Mouse (Mus musculus): Measurements from ENCODE around the gene Hist1h1d. TPM values are rescaled to one million over a fixed set of nuclear protein-coding genes. Genes with fewer than 3 reads are reported as not detected.

Gene Hist1h1d
- polyA plus RNA-seq, 1 experiment from 2014 or later, result 0.51 TPM

- Histone ChIP-seq H3K27ac (ENCODE audit: low read depth) (peak overlapping the region; percentile 61), H3K4me3 (ENCODE audit: low read depth, low read length) (peak overlapping the region; percentile 52), H3K9ac (replicated peaks) (0 out of 2 replicates have a peak overlapping the region, but pooled peaks have one; percentile 16), H3K4me1 (ENCODE audit: insufficient read depth) (0 out of 2 replicates have a peak, but pooled peaks cover 6% of the 10 kb centered on the region), H3K4me2 (ENCODE audit: low read depth, low read length) (peak overlapping the region; percentile 73), H3K9me3 (ENCODE audit: low read length) (no peaks in the 10 kb centered on the region), H3K27me3 (ENCODE audit: insufficient read depth, low read length) (no peaks in the 10 kb centered on the region), H3K36me3 (replicated peaks; ENCODE audit: insufficient read depth, low read length) (no peaks in the 10 kb centered on the region)
- DNase-seq (no peak), ATAC-seq (peak; percentile 2; the same call in 1 of the 2 replicates)
- TF ChIP-seq EP300 (IDR thresholded peaks at IDR 0.05; ENCODE audit: low read depth), result no peak
- no peak for TF ChIP-seq CTCF (IDR thresholded peaks at IDR 0.05; ENCODE audit: low read depth)
- under 1% methylated on average over 6 of the region's 6 CpGs for WGBS (ENCODE audit: insufficient replicate concordance)
These were observed 34.8 kb upstream of the Hist1h1d start for GRCm38 (mm10) chr13:23518295-23518603.

- H3K36me3 ChIP-seq (replicated peaks; ENCODE audit: insufficient read depth, low read length), result no peaks in the 10 kb centered on the region
- WGBS (ENCODE audit: insufficient replicate concordance), result 0% methylated on average over 6 of the region's 6 CpGs
- H3K4me1 ChIP-seq (ENCODE audit: insufficient read depth), result 0 out of 2 replicates have a peak, but pooled peaks cover 6% of the 10 kb centered on the region
- H3K27me3 ChIP-seq (ENCODE audit: insufficient read depth, low read length), result no peaks in the 10 kb centered on the region
- DNase-seq (peak; percentile 87), ATAC-seq (peak; percentile 49)
- no peak for TF ChIP-seq CTCF (IDR thresholded peaks at IDR 0.05; ENCODE audit: low read depth)
- H3K4me3 ChIP-seq (ENCODE audit: low read depth, low read length), result peak overlapping the region; percentile 52
- H3K4me2 ChIP-seq (ENCODE audit: low read depth, low read length), result peak overlapping the region; percentile 73
- H3K9me3 ChIP-seq (ENCODE audit: low read length), result no peaks in the 10 kb centered on the region
- no peak overlapping the region for H3K9ac ChIP-seq (replicated peaks)
- peak overlapping the region; percentile 53; the same call in 1 of the 2 replicates for H3K27ac ChIP-seq (ENCODE audit: low read depth)
These were observed 34.2 kb upstream of the Hist1h1d start for GRCm38 (mm10) chr13:23518885-23519284.

DNA sequence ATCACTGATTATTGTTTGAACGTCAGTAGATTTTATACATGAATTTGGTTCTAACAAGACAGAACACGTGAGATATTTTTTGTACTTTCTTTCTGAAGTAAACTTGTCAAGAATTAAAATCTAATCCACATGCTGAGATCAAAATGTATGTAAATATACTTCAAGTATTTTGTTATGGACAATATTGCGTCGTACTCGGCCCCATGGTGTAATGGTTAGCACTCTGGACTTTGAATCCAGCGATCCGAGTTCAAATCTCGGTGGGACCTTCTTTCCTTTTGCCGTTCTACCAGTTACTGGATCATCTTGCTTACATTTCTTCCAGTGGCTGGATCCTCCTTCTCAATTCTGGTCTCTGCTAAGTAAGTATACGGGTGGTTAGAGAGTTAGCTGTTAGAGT, 33.6 kb upstream of the Hist1h1d start:
- Histone ChIP-seq H3K9me3 (ENCODE audit: low read length) (no peaks in the 10 kb centered on the region), H3K36me3 (replicated peaks; ENCODE audit: insufficient read depth, low read length) (no peaks in the 10 kb centered on the region), H3K9ac (replicated peaks) (no peak overlapping the region), H3K27me3 (ENCODE audit: insufficient read depth, low read length) (no peaks in the 10 kb centered on the region), H3K4me1 (ENCODE audit: insufficient read depth) (0 out of 2 replicates have a peak, but pooled peaks cover 6% of the 10 kb centered on the region), H3K27ac (ENCODE audit: low read depth) (peak overlapping the region; percentile 53; the same call in 1 of the 2 replicates), H3K4me3 (ENCODE audit: low read depth, low read length) (peak overlapping the region; percentile 52), H3K4me2 (ENCODE audit: low read depth, low read length) (peak overlapping the region; percentile 73)
- WGBS (ENCODE audit: insufficient replicate concordance), result under 1% methylated on average over 10 of the region's 10 CpGs
- peak; percentile 43 for ATAC-seq
- DNase-seq, result peak; percentile 84
- TF ChIP-seq CTCF (IDR thresholded peaks at IDR 0.05; ENCODE audit: low read depth), result no peak
- TF ChIP-seq EP300 (IDR thresholded peaks at IDR 0.05; ENCODE audit: low read depth), result 0 out of 2 replicates have a peak, but pooled peaks have one; percentile 24

- H3K36me3 ChIP-seq (replicated peaks; ENCODE audit: insufficient read depth, low read length), result no peaks in the 10 kb centered on the region
- ATAC-seq, result no peak
- H3K4me3 ChIP-seq (ENCODE audit: low read depth, low read length), result no peak overlapping the region
- DNase-seq, result peak; percentile 81
- H3K4me1 ChIP-seq (ENCODE audit: insufficient read depth), result peaks cover 12% of the 10 kb centered on the region
- TF ChIP-seq CTCF (IDR thresholded peaks at IDR 0.05; ENCODE audit: low read depth) (no peak), EP300 (IDR thresholded peaks at IDR 0.05; ENCODE audit: low read depth) (no peak)
- H3K9ac ChIP-seq (replicated peaks), result no peak overlapping the region
- no peak overlapping the region for H3K27ac ChIP-seq (ENCODE audit: low read depth)
- H3K27me3 ChIP-seq (ENCODE audit: insufficient read depth, low read length), result no peaks in the 10 kb centered on the region
- peak overlapping the region; percentile 45 for H3K4me2 ChIP-seq (ENCODE audit: low read depth, low read length)
- H3K9me3 ChIP-seq (ENCODE audit: low read length), result no peaks in the 10 kb centered on the region
- 2% methylated on average over 14 of the region's 14 CpGs for WGBS (ENCODE audit: insufficient replicate concordance)
These were observed 31.4 kb upstream of the Hist1h1d start for GRCm38 (mm10) chr13:23521703-23522102.

DNA sequence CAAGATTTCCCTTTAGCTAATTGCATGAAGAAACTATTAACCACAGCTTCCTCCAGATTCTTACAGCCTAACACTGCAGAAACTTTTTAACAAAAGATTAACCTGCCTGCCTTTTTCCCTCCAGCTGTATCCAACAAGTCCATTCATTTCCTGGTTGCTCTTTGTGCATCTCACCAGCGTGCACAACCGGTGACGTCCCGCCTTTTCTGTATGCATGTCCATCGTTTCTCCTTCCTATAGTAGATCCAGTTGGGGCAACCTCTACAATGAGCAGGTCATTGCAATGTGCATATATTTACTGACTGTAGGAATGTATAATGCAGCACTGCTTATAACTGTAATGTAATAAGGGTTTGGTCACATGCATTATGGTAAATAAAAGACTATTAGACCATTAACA, 29.1 kb upstream of the Hist1h1d start:
- no peak overlapping the region for H3K9ac ChIP-seq (replicated peaks)
- no peak overlapping the region for H3K4me3 ChIP-seq (ENCODE audit: low read depth, low read length)
- no peak overlapping the region for H3K4me2 ChIP-seq (ENCODE audit: low read depth, low read length)
- no peak overlapping the region for H3K27ac ChIP-seq (ENCODE audit: low read depth)
- 54% methylated on average over 5 of the region's 5 CpGs for WGBS (ENCODE audit: insufficient replicate concordance)
- H3K27me3 ChIP-seq (ENCODE audit: insufficient read depth, low read length), result no peaks in the 10 kb centered on the region
- no peaks in the 10 kb centered on the region for H3K9me3 ChIP-seq (ENCODE audit: low read length)
- no peak for TF ChIP-seq CTCF (IDR thresholded peaks at IDR 0.05; ENCODE audit: low read depth)
- no peak for TF ChIP-seq EP300 (IDR thresholded peaks at IDR 0.05; ENCODE audit: low read depth)
- DNase-seq (no peak), ATAC-seq (no peak)
- no peaks in the 10 kb centered on the region for H3K36me3 ChIP-seq (replicated peaks; ENCODE audit: insufficient read depth, low read length)
- peaks cover 12% of the 10 kb centered on the region for H3K4me1 ChIP-seq (ENCODE audit: insufficient read depth)

- no peaks in the 10 kb centered on the region for H3K27me3 ChIP-seq (ENCODE audit: insufficient read depth, low read length)
These were observed 28.4 kb upstream of the Hist1h1d start for GRCm38 (mm10) chr13:23524654-23525053.

More at GRCm38 (mm10) chr13:23524654-23525053, 28.4 kb upstream of the Hist1h1d start:
- Histone ChIP-seq H3K4me2 (ENCODE audit: low read depth, low read length) (no peak overlapping the region), H3K4me1 (ENCODE audit: insufficient read depth) (peaks cover 9% of the 10 kb centered on the region), H3K9me3 (ENCODE audit: low read length) (no peaks in the 10 kb centered on the region), H3K27ac (ENCODE audit: low read depth) (no peak overlapping the region), H3K4me3 (ENCODE audit: low read depth, low read length) (no peak overlapping the region), H3K36me3 (replicated peaks; ENCODE audit: insufficient read depth, low read length) (no peaks in the 10 kb centered on the region), H3K9ac (replicated peaks) (no peak overlapping the region)
- TF ChIP-seq EP300 (IDR thresholded peaks at IDR 0.05; ENCODE audit: low read depth), result no peak
- peak; percentile 95 for TF ChIP-seq CTCF (IDR thresholded peaks at IDR 0.05; ENCODE audit: low read depth)
- 13% methylated on average over 5 of the region's 5 CpGs for WGBS (ENCODE audit: insufficient replicate concordance)
- ATAC-seq, result peak; percentile 41
- DNase-seq, result peak; percentile 89
